Mouse (Mus musculus) monocyte, adult 5-6 weeks (primary cell): ENCODE results near the gene Taf8. TPM values are rescaled to one million over a fixed set of nuclear protein-coding genes. Genes with fewer than 3 reads are reported as not detected.

Experiments
- ATAC-seq: fragments of 153-309, 156-312 bp; replicated peaks from 2 replicates; pipeline ENCODE4 v1.8.0; 2017; ENCODE audit warnings: mild to moderate bottlenecking; ENCODE audit not compliant: low TSS enrichment, insufficient number of reproducible peaks, severe bottlenecking, poor library complexity, low FRiP score
- total RNA-seq: library from RNA; stranded (forward); fragments of 200-1000, 200-491, 200-594 nt; gene quantifications from 3 replicates; pipeline ENCODE4 v1.2.3, GENCODE M21; 2017

The Taf8 gene
- total RNA-seq, 1 experiment from 2014 or later, result 67.5 TPM

GRCm38 (mm10) chr17:47466284-47466683, 35.8 kb downstream of the Taf8 start:
- no peak for ATAC-seq

GRCm38 (mm10) chr17:47465016-47465415, 37.1 kb downstream of the Taf8 start:
- ATAC-seq, result no peak

- no peak for ATAC-seq
Measured at GRCm38 (mm10) chr17:47464248-47464965, 37.7 kb downstream of the Taf8 start.

GRCm38 (mm10) chr17:47462728-47463388, 39.2 kb downstream of the Taf8 start:
- no peak for ATAC-seq

- no peak for ATAC-seq
Measured at GRCm38 (mm10) chr17:47462209-47462608, 39.9 kb downstream of the Taf8 start.

DNA sequence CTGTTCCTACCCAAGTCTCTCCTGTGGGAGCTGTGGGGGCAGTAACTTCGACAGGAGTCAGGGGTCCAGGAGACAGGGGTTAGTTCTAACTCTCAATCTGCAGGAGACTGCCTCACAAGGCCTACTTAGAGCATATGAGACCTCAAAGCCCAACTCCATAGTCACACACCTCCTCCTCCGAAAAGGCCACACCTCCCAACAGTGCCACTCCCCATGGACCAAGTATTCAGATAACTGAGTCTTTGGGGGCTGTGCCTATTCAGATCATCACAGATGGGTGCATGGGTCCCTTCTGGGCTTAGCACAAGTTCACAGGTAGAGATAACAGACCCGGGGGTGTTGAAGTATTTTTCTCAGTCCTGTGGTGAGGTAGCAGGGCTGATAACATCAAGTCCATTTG, 40.4 kb downstream of the Taf8 start:
- no peak for ATAC-seq

DNA sequence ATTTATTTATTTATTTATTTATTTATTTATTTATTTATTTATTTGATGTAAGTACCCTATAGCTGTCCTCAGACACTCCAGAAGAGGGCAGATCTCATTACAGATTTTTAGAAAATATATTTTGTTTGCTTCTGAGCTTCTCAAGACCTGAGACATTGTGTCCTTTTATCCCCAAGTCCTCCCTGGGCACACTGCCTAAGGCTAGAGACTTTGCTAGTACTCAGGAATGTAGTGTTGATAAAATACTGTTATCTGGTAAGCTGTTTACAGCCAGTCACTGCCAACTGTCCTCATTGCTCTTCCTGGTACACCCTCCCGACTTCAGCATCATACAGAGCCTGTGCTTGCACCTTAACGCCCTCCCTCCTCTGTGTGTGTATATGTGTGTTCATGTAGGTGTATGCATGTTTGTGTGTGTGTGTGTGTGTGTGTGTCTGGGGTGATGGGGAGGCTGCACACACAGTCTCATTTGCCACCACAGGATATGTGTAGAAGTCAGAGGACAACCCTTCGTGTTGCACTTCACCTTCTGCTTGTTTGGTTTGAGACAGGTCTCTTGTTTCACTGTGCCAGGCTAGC, 42.7 kb downstream of the Taf8 start:
- ATAC-seq, result no peak

DNA sequence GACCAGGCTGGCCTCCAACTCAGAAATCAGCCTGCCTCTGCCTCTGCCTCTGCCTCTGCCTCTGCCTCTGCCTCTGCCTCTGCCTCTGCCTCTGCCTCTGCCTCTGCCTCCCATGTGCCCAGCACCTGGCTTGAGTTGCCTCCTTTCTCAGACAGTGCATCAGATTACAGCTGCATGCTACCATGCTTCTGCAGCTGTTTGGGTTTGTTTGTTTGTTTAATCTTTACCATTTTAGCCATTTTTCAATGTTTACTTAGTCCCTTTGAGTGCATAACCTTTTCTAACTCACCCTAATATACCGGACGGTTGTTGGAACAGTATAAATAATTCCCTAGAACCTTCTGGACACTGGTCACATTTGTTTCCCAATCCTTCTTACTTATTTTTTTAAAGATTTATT, 43.2 kb downstream of the Taf8 start:
- ATAC-seq, result no peak

GRCm38 (mm10) chr17:47458310-47458709, 43.8 kb downstream of the Taf8 start:
- ATAC-seq, result no peak

DNA sequence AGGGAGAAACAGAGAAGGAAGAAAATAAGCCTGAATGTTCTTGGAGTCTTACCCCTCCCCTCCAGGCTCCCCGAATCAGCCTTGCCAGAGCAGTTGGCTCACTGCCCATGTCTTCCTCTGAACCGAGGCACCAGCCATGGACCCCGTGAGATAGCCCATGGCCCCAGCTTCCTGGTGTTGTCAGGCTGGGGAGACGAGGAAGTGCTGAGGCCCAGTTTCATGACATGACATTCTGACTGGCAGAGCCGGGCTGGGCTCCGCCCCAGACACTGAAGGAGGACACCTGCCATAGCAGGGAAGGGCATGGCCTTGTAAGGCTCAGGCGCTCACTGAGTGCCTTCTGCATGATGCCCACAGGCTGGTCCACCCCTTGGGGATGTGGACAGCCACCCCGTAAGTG, 47.4 kb downstream of the Taf8 start:
- ATAC-seq, result peak; percentile 54; the same call in 1 of the 2 replicates

DNA sequence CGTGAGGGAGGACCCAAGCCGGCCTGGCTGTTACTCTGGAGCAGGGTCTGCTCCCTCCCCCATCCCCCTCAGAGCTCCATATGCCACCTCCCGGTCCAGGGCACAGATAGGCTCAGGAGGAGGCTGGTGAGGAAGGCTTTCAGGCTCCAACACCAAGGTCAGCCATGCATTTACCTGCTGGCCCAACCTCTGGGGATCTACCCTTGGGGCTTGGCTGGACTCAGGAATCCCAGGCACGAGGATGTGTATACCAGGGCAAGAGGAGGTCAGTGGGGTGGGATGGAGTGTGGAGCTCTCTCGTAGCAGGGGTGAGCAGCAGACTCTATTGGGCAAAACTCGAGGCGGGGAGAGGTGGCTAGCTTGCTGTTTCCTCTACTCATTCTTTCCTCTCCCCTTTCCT, 49.2 kb downstream of the Taf8 start:
- ATAC-seq, result no peak

DNA sequence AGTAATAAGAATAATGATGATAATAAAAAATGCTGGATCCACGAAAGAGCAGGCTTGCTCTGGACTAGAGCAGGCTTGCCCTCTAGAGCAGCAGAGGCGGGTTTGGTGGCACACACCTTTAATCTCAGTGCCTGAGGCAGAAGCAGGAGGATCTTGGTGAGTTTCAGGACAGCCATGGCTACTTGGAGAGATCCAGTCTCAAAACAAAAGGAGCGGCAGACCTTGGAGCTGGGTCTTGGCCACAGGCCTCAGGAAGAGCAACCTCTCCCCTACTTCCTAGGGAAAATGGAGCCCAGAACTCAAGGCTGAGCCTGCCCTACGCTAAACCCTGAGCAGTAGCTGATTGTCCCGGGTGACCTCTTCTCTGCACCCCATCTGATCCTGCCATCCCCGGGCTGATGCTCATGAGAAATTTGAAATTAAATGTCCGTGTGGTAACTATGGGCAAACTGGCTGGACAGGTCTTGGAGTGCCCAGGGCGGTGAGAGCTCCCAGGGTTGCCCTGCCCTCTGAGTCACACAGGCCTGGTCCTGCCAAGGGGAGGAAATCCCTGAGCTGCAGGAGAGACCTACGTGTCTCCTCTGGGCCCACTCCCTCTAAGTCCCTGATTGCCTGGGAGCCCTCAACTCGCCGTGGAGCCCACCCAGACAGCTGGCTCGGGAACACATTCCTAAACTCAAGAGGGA, 51.1 kb downstream of the Taf8 start:
- no peak for ATAC-seq

- ATAC-seq, result no peak
Measured at GRCm38 (mm10) chr17:47450239-47450638, 51.9 kb downstream of the Taf8 start.

- no peak for ATAC-seq
Measured at GRCm38 (mm10) chr17:47449432-47449831, 52.7 kb downstream of the Taf8 start.

GRCm38 (mm10) chr17:47448523-47449372, 53.3 kb downstream of the Taf8 start:
- no peak for ATAC-seq

DNA sequence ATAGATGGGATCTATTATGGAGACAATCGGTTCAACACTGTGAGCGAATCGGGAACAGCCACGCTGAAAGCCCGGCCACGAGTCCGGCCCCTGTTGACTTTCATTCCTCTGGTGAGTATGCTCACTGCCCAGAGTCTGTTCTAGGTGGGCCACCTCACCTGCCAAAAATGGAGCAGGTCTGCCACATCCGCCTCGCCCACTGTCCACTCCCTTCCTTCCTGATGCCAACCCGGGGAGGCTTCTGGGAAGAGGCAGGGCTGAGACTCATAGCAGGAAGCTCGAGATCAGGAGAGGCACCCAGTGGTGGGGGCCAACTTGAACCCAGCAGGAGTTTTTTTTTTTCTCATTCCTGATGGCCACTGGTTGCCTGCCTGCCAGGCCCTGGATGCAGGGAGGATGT, 55.5 kb downstream of the Taf8 start:
- ATAC-seq, result no peak

DNA sequence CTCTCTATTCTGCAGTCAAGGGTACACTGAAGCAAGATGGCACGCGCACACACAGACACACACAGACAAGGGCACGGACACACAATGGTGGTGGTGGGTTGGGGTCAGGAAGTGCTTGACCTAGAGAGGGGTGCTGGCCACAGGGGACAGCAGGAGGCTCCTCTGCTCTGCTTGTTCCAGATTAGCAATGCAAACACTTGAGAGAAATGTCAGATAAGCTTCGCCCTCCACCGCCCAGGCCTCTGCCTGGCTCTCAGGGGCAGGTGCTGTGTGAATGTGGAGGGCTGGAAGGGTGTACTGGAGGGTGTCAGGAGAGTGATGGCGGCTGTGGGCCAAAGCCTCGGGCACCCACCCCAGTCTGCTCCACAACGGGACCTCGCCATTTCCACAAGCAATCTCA, 56.1 kb downstream of the Taf8 start:
- no peak for ATAC-seq

DNA sequence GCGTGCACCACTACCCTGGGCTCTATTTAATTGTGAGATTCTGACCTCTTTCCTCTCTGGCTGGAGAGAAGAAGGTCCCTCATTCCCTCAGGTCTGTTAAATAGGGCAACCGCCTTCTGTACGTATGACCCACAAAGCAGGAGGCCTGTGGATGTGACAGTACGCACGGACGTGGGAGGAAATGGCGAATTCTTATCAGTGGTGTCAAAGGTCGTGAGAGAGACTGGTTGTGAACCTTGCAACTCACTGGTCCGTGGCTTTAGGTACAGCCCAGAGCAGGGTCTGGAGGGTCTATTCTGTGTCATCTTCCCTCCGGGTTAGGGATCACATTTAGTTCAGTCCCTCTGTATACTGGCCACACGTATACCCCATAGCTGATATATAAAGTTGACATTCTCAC, 56.6 kb downstream of the Taf8 start:
- ATAC-seq, result no peak

GRCm38 (mm10) chr17:47444113-47444512, 58.0 kb downstream of the Taf8 start:
- no peak for ATAC-seq
